Mouse (Mus musculus): Measurements from ENCODE around the gene Cplx3.

Gene Cplx3

DNA sequence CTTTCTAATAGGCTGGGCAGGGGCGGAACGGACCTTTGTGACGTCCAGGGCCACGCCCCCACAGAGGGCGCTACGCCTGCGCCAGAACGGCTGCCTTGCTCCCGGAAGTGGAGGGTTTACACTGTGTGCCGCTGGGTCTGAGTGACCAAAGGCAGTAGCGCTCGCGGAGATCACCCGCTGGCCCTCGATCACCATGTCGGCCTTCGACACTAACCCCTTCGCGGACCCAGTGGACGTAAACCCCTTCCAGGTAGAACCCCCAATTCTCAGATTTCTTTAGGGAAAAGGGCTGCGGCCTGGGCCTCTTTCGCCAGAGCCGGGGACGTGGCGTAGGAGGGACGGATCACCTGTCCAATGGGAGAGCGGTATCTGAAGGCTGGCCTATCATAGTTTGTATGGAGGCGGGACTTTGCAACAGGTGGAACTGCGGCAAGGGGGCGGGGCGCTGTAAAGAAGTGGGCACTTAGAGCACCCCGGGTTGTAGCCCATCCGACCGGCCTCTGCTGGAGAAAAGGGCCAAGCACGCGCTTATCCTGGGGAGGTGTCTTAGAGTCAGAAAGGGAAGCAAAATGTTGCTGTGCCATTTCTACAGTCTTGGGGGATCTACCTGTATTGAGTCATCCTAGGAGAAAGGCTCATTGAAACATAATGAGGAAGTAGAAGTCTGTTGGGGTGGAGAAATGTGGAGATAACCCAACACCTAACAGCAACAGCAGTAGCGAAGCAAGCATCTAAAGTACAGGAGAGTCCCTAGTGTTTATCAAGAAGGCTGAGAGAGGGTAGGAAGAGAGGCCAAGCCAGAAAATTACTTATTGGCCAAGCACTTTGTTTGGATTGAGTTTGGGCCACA is 45.0 kb downstream of the Cplx3 start, which contains the start of gene Scamp2:
Scamp2 (plus strand) TSS at position 83 of the 850 bp plus-strand sequence.
- peak; percentile 94 for DNase-seq (ENCODE audit: low read depth, low spot score)

DNA sequence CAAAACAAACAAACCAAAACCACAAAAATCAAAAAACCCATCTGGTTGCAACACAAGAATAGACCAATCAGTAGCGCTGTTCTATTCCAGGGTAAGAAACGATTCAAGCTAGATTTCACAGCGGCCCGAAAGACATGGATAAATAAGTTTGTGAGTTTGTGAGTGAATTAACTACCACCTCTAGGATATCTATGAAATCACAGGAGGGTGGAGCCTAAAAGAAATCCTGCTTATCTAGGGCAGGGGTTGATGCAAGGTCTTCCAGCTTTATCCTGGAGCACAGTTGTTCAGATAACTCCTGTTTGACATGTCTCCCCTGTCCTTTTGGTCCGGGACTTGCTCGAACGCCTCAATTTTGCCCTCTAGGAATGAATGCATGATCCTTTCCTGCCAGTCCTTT is 45.8 kb downstream of the Cplx3 start:
- no peak for DNase-seq (ENCODE audit: low read depth, low spot score)

DNA sequence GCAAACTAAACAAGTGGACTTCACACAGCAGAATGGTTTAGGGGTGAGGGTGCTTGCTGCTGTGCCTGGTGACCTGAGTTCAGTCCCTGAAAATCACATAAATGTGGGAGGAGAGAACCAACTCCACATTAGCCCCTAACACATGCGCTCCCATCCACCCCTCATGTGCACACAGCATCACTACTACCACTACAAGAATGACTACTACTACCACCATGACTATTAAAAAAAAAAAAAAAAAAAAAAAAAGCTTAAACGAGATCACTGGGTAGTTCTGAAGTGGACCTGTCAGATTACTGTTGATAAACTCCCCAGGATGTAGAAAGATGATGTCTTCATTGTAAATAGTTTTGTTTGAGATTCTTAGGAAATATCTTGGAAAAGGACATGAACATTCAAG is 46.5 kb downstream of the Cplx3 start:
- DNase-seq (ENCODE audit: low read depth, low spot score): no peak

GRCm38 (mm10) chr9:57558625-57559024 is 47.5 kb downstream of the Cplx3 start:
- no peak for DNase-seq (ENCODE audit: low read depth, low spot score)

- no peak for DNase-seq (ENCODE audit: low read depth, low spot score)
Observed at GRCm38 (mm10) chr9:57557215-57557614, 48.9 kb downstream of the Cplx3 start.

DNA sequence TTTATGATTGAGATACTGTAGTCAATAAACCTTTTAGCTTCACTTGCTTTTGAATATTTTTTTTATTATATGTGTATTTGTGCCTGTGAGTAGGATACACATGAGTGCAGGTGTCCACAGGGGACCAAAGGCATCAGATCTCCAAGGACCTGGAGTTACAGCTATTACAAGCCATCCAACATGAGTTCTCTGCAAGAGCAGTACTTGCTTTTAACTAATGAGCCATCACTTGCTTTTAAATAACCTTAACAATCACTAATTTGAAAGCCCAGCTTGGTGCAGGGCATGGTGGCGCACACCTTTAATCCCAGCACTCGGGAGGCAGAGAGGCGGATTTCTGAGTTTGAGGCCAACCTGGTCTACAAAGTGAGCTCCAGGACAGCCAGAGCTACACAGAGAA is 51.3 kb downstream of the Cplx3 start:
- no peak for DNase-seq (ENCODE audit: low read depth, low spot score)

GRCm38 (mm10) chr9:57553119-57553518 is 53.0 kb downstream of the Cplx3 start:
- DNase-seq (ENCODE audit: low read depth, low spot score): no peak

DNA sequence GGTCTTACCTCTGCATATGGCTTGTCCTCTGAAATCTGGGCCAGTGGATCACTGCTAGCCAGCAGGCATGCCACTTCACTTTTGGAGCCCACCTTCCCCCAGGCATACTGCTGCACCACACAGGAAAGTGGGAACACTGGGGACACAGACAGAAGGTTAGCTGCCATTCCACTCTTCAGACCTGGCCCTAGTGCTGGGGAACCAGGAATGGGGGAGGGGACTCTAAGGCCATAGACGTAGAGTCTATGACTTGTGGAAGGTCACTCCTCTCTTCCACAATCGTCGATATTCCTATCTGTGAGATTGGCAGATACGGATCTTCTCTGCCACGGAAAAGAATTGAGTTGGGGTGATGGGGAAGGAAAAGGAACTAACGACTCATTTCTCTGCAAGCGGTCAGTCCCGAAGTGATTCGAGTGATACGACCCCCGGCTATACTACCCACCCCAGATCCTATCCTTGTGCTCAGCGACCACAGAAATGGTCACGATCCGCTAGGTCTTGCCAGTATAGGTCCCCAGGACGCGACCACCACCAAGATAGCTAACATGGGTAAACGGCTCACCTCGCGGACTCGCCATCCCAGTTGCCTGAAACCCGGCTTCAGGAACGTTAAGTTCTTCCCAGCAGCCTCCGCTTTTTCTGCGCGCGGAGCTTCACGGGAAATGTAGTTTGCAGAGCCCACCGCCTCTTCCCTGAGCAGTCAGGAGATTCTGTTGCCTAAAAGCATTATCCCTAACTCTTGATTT is 53.8 kb downstream of the Cplx3 start, which contains the start of gene Mpi:
Mpi (minus strand) TSS at position 625 of the 749 bp plus-strand sequence.
- peak; percentile 63 for DNase-seq (ENCODE audit: low read depth, low spot score)

- DNase-seq (ENCODE audit: low read depth, low spot score): no peak
Observed at GRCm38 (mm10) chr9:57550126-57550862, 55.8 kb downstream of the Cplx3 start.
